Mouse (Mus musculus): ENCODE results near the gene Gsdma. TPM values are rescaled to one million over a fixed set of nuclear protein-coding genes. Genes with fewer than 3 reads are reported as not detected.
"Not testable (repeated sequence)": the region's sequence is repeated elsewhere in the genome, so short reads cannot be mapped to it uniquely, and the experiment has no call there.

Gsdma gene
- polyA plus RNA-seq (2012; rRNA removed) (0.14 and 0.16 TPM in 2 replicates), polyA plus RNA-seq (2014; fragmentation: Nextera tagmentation; extraction: Ambion mirVana) (0.47 and 0.55 TPM in 2 replicates)

GRCm38 (mm10) chr11:98664091-98664490 lies at the start of gene Gsdma:
Gene Gsdma (plus strand): TSS chr11:98664351.
- Histone ChIP-seq H3K27me3 (ENCODE audit: control insufficient read depth, insufficient read depth, low read length) (0 out of 2 replicates have a peak, but pooled peaks cover 14% of the 10 kb centered on the region), H3K27ac (replicated peaks; ENCODE audit: low read depth, low read length) (no peak within 1 kb of the TSS), H3K4me2 (replicated peaks; ENCODE audit: low read depth, low read length, severe bottlenecking) (no peak within 1 kb of the TSS), H3K4me1 (ENCODE audit: control insufficient read depth, insufficient read depth, low read length) (no peaks in the 10 kb centered on the region), H3K36me3 (ENCODE audit: control insufficient read depth, insufficient read depth, low read length) (no peaks in the 10 kb centered on the region), H3K9ac (ENCODE audit: low read depth, low read length, severe bottlenecking) (no peak within 1 kb of the TSS), H3K9me3 (ENCODE audit: control insufficient read depth, low read length) (no peaks in the 10 kb centered on the region), H3K4me3 (replicated peaks; ENCODE audit: low read length) (no peak within 1 kb of the TSS)
- 23% methylated on average over 4 of the region's 4 CpGs for WGBS
- TF ChIP-seq POLR2A (IDR thresholded peaks at IDR 0.05; ENCODE audit: borderline replicate concordance, extremely low read depth, insufficient read depth, insufficient read length): no peak
- ATAC-seq (ENCODE audit: low FRiP score, low read depth) (no peak), DNase-seq (ENCODE audit: low spot score) (no peak)

DNA sequence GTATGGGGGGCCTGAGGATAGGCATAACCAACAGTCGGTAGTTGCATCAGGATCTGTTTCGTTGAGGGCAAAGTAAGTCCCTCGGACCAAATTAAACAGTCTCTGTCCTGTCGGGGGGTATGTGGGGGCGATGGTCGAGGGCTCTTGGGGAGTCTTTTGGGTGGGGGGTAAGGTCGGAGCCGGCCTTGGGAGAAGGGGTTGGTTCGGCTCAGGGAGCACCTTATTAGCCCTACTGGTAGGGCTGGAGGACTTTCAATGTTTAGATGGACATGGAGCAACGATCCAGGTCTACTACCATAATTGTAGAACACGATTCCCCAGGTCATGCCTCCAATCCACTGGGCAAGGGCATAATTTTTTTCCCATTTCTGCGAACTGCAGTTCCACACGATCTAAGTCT lies 43.4 kb upstream of the Gsdma start:
- WGBS: 92% methylated on average over 13 of the region's 13 CpGs
- DNase-seq (ENCODE audit: low spot score): no peak

GRCm38 (mm10) chr11:98623981-98624380 lies 40.2 kb upstream of the Gsdma start:
- not testable (repeated sequence) for H3K4me1 ChIP-seq (ENCODE audit: control insufficient read depth, insufficient read depth, low read length); H3K27ac ChIP-seq (replicated peaks; ENCODE audit: low read depth, low read length); H3K4me3 ChIP-seq (replicated peaks; ENCODE audit: low read length); H3K4me2 ChIP-seq (replicated peaks; ENCODE audit: low read depth, low read length, severe bottlenecking); H3K27me3 ChIP-seq (ENCODE audit: control insufficient read depth, insufficient read depth, low read length); H3K36me3 ChIP-seq (ENCODE audit: control insufficient read depth, insufficient read depth, low read length); H3K9me3 ChIP-seq (ENCODE audit: control insufficient read depth, low read length); DNase-seq (ENCODE audit: low spot score); ATAC-seq (ENCODE audit: low FRiP score, low read depth); H3K9ac ChIP-seq (ENCODE audit: low read depth, low read length, severe bottlenecking)
- 83% methylated on average over 6 of the region's 6 CpGs for WGBS

More for the DNA sequence above, 43.4 kb upstream of the Gsdma start:
- Histone ChIP-seq H3K4me1 (ENCODE audit: control insufficient read depth, insufficient read depth, low read length) (no peaks in the 10 kb centered on the region), H3K4me2 (replicated peaks; ENCODE audit: low read depth, low read length, severe bottlenecking) (no peak overlapping the region), H3K9me3 (ENCODE audit: control insufficient read depth, low read length) (no peaks in the 10 kb centered on the region), H3K4me3 (replicated peaks; ENCODE audit: low read length) (no peak overlapping the region), H3K27ac (replicated peaks; ENCODE audit: low read depth, low read length) (no peak overlapping the region), H3K9ac (ENCODE audit: low read depth, low read length, severe bottlenecking) (no peak overlapping the region), H3K36me3 (ENCODE audit: control insufficient read depth, insufficient read depth, low read length) (no peaks in the 10 kb centered on the region), H3K27me3 (ENCODE audit: control insufficient read depth, insufficient read depth, low read length) (no peaks in the 10 kb centered on the region)
- no peak for TF ChIP-seq POLR2A (IDR thresholded peaks at IDR 0.05; ENCODE audit: borderline replicate concordance, extremely low read depth, insufficient read depth, insufficient read length)
- no peak for ATAC-seq (ENCODE audit: low FRiP score, low read depth)

DNA sequence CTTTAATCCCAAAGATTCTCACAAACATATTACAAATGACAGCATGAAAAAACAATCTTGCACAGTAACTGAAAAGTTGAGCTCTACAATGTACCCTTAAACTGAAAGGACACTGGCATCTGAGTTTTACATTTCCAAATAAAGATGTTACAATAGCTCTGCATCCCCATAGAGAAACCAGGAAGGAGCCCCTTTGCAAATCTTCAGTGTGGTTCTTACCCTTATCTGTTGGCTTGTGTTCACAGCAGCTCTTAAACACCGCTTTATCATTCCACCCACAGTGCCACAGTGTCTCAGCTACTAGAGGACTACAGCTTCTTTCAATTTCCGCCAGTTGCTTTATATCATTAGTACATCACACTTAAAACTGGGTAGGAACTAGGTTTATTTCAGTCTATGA lies 39.8 kb upstream of the Gsdma start:
- DNase-seq (ENCODE audit: low spot score); ATAC-seq (ENCODE audit: low FRiP score, low read depth); H3K9ac ChIP-seq (ENCODE audit: low read depth, low read length, severe bottlenecking); H3K27me3 ChIP-seq (ENCODE audit: control insufficient read depth, insufficient read depth, low read length); H3K4me3 ChIP-seq (replicated peaks; ENCODE audit: low read length); H3K36me3 ChIP-seq (ENCODE audit: control insufficient read depth, insufficient read depth, low read length); H3K4me1 ChIP-seq (ENCODE audit: control insufficient read depth, insufficient read depth, low read length); H3K9me3 ChIP-seq (ENCODE audit: control insufficient read depth, low read length); H3K27ac ChIP-seq (replicated peaks; ENCODE audit: low read depth, low read length); H3K4me2 ChIP-seq (replicated peaks; ENCODE audit: low read depth, low read length, severe bottlenecking): not testable (repeated sequence)
- WGBS: 86% methylated on average over 2 of the region's 2 CpGs

- no peak within 1 kb of the TSS for H3K4me2 ChIP-seq (replicated peaks; ENCODE audit: low read depth, low read length, severe bottlenecking)
- H3K4me3 ChIP-seq (replicated peaks; ENCODE audit: low read length): no peak within 1 kb of the TSS
- H3K9me3 ChIP-seq (ENCODE audit: control insufficient read depth, low read length): no peaks in the 10 kb centered on the region
- no peaks in the 10 kb centered on the region for H3K27me3 ChIP-seq (ENCODE audit: control insufficient read depth, insufficient read depth, low read length)
- H3K36me3 ChIP-seq (ENCODE audit: control insufficient read depth, insufficient read depth, low read length): no peaks in the 10 kb centered on the region
- no peaks in the 10 kb centered on the region for H3K4me1 ChIP-seq (ENCODE audit: control insufficient read depth, insufficient read depth, low read length)
- H3K9ac ChIP-seq (ENCODE audit: low read depth, low read length, severe bottlenecking): no peak within 1 kb of the TSS
- no peak within 1 kb of the TSS for H3K27ac ChIP-seq (replicated peaks; ENCODE audit: low read depth, low read length)
- TF ChIP-seq POLR2A (IDR thresholded peaks at IDR 0.05; ENCODE audit: borderline replicate concordance, extremely low read depth, insufficient read depth, insufficient read length): no peak
- ATAC-seq (ENCODE audit: low FRiP score, low read depth) (no peak), DNase-seq (ENCODE audit: low spot score) (no peak)
- 89% methylated on average over 10 of the region's 10 CpGs for WGBS
These were observed 38.3 kb upstream of the Gsdma start, which contains the start of the genes Gm12355 and Gsdma3 for GRCm38 (mm10) chr11:98625611-98626410. Gene Gm12355 (minus strand): TSS chr11:98625661. Gene Gsdma3 (plus strand): TSS chr11:98626360.

Measured in limb, embryonic 14.5 days (tissue).